Mouse (Mus musculus): ENCODE measurements around the gene Zfp575.

DNA sequence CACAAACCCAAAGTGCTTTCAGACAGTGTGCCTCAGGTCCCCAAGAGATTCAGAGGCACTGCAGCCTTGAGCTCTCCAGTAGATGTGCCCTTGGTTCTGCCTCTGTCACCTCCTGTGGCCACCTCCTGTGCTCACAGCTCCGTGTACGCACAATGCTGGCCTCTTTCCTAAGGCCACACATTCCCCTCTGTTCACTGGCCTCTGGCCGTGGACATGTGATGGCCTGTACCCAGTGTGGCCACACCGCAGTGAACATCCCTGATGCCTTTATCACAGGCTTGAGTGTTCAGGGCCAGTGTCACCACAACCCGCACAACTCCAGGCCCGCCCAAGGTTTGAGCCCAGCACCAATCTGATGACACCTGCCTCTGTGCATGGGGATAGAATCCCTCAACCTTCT, 2.6 kb downstream of the Zfp575 start:
- TF ChIP-seq POLR2A (IDR thresholded peaks at IDR 0.05; ENCODE audit: borderline replicate concordance, insufficient read depth, low read length) (no peak), CTCF (IDR thresholded peaks at IDR 0.05; ENCODE audit: borderline replicate concordance, insufficient read depth, low read depth, low read length) (no peak)

Data from cerebellum, adult 2 months (tissue).